Mouse (Mus musculus): ENCODE results near the gene Gm42906. TPM values are rescaled to one million over a fixed set of nuclear protein-coding genes. Genes with fewer than 3 reads are reported as not detected.

The Gm42906 gene
- polyA plus RNA-seq, 1 experiment from 2014 or later, result not detected

- 53% methylated on average over 6 of the region's 6 CpGs for WGBS
- H3K4me2 ChIP-seq (ENCODE audit: low read depth, low read length), result no peak overlapping the region
- no peak for ATAC-seq (ENCODE audit: low read depth)
- 0 out of 2 replicates have a peak, but pooled peaks cover 3% of the 10 kb centered on the region for H3K4me1 ChIP-seq (replicated peaks; ENCODE audit: control insufficient read depth, insufficient read depth, low read length)
- no peak overlapping the region for H3K9ac ChIP-seq (ENCODE audit: low read length)
- H3K9me3 ChIP-seq (ENCODE audit: control insufficient read depth, low read length), result no peaks in the 10 kb centered on the region
- H3K27me3 ChIP-seq (ENCODE audit: control insufficient read depth, insufficient read depth, low read depth, low read length), result no peaks in the 10 kb centered on the region
- H3K27ac ChIP-seq (ENCODE audit: low read length), result no peak overlapping the region
- no peak overlapping the region for H3K4me3 ChIP-seq (ENCODE audit: low read length)
- H3K36me3 ChIP-seq (ENCODE audit: control insufficient read depth, insufficient read depth, low read length), result no peaks in the 10 kb centered on the region
These were observed 209.3 kb downstream of the Gm42906 start for GRCm38 (mm10) chr5:151218689-151219115.

DNA sequence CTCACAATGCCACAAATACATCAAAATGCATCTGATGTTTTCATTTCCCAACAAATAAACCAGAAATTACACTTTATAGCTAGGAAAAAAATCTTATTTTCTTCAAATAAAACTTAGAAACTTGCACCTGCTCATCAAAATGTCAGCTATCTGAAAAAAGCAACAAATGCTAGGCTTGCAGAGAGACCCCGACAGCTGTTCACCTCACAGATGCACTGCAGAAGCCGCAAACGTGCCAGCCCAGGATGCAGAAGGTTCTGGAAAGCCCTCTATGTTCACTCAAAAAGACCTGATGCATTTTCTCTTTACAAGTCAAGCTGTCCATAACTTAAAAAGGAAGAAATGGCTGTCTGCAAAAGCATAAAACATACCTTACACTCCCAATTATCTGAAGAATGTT lies 214.9 kb downstream of the Gm42906 start:
- no peak for ATAC-seq (ENCODE audit: low read depth)
- Histone ChIP-seq H3K36me3 (ENCODE audit: control insufficient read depth, insufficient read depth, low read length) (no peaks in the 10 kb centered on the region), H3K4me2 (ENCODE audit: low read depth, low read length) (no peak overlapping the region), H3K27me3 (ENCODE audit: control insufficient read depth, insufficient read depth, low read depth, low read length) (no peaks in the 10 kb centered on the region), H3K9me3 (ENCODE audit: control insufficient read depth, low read length) (no peaks in the 10 kb centered on the region), H3K9ac (ENCODE audit: low read length) (no peak overlapping the region), H3K27ac (ENCODE audit: low read length) (no peak overlapping the region), H3K4me1 (replicated peaks; ENCODE audit: control insufficient read depth, insufficient read depth, low read length) (0 out of 2 replicates have a peak, but pooled peaks cover 3% of the 10 kb centered on the region), H3K4me3 (ENCODE audit: low read length) (no peak overlapping the region)
- 78% methylated on average over 3 of the region's 3 CpGs for WGBS

GRCm38 (mm10) chr5:151210869-151211268 lies 217.1 kb downstream of the Gm42906 start:
- Histone ChIP-seq H3K4me3 (ENCODE audit: low read length) (no peak overlapping the region), H3K9me3 (ENCODE audit: control insufficient read depth, low read length) (no peaks in the 10 kb centered on the region), H3K27ac (ENCODE audit: low read length) (no peak overlapping the region), H3K4me2 (ENCODE audit: low read depth, low read length) (no peak overlapping the region), H3K36me3 (ENCODE audit: control insufficient read depth, insufficient read depth, low read length) (no peaks in the 10 kb centered on the region), H3K27me3 (ENCODE audit: control insufficient read depth, insufficient read depth, low read depth, low read length) (no peaks in the 10 kb centered on the region), H3K9ac (ENCODE audit: low read length) (no peak overlapping the region), H3K4me1 (replicated peaks; ENCODE audit: control insufficient read depth, insufficient read depth, low read length) (no peaks in the 10 kb centered on the region)
- ATAC-seq (ENCODE audit: low read depth), result no peak
- 88% methylated on average over 1 of the region's 1 CpGs for WGBS

DNA sequence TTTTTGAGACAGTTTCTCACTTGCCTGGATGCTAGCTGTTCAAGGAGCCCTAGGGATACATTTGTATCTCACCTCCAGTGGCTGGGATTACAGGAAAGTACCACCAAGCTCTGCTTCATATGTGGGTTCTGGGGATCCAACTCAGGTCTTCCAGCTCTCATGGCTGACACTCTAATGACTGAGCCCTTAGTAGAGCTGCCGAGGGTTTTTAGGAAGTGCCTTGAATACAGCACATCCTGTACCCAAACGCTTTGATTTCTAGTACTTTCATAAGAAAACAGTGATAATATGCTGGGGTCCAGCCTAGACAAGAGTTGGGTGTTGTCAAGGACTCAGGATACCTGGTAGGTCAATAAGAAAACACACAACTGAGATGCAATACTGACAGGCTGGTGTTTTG lies 217.9 kb downstream of the Gm42906 start:
- Histone ChIP-seq H3K4me1 (replicated peaks; ENCODE audit: control insufficient read depth, insufficient read depth, low read length) (no peaks in the 10 kb centered on the region), H3K27me3 (ENCODE audit: control insufficient read depth, insufficient read depth, low read depth, low read length) (no peaks in the 10 kb centered on the region), H3K4me3 (ENCODE audit: low read length) (no peak overlapping the region), H3K4me2 (ENCODE audit: low read depth, low read length) (no peak overlapping the region), H3K27ac (ENCODE audit: low read length) (no peak overlapping the region), H3K9me3 (ENCODE audit: control insufficient read depth, low read length) (no peaks in the 10 kb centered on the region), H3K9ac (ENCODE audit: low read length) (no peak overlapping the region), H3K36me3 (ENCODE audit: control insufficient read depth, insufficient read depth, low read length) (no peaks in the 10 kb centered on the region)
- 65% methylated on average over 2 of the region's 2 CpGs for WGBS
- no peak for ATAC-seq (ENCODE audit: low read depth)

DNA sequence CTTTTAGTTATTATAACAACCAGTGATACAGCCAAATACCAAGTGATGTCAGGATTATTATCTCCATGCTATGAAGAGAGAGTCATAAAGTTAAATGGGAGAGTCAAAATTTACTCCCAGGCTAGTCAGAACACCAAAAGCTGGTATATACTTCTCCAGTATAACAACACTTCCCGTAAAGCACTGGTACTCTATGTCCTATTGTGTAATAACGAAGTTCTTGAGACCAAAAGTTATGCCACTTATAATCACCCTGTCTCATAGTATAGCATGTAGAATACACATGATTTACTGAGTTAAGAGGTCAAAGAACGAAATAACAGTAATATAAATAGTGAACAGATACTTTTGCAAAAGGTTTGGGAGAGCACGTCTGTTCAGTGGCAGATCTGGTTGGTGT lies 222.9 kb downstream of the Gm42906 start:
- Histone ChIP-seq H3K4me2 (ENCODE audit: low read depth, low read length) (no peak overlapping the region), H3K4me1 (replicated peaks; ENCODE audit: control insufficient read depth, insufficient read depth, low read length) (0 out of 2 replicates have a peak, but pooled peaks cover 2% of the 10 kb centered on the region), H3K9ac (ENCODE audit: low read length) (no peak overlapping the region), H3K36me3 (ENCODE audit: control insufficient read depth, insufficient read depth, low read length) (no peaks in the 10 kb centered on the region), H3K27me3 (ENCODE audit: control insufficient read depth, insufficient read depth, low read depth, low read length) (no peaks in the 10 kb centered on the region), H3K9me3 (ENCODE audit: control insufficient read depth, low read length) (no peaks in the 10 kb centered on the region), H3K27ac (ENCODE audit: low read length) (no peak overlapping the region), H3K4me3 (ENCODE audit: low read length) (no peak overlapping the region)
- no peak for ATAC-seq (ENCODE audit: low read depth)
- WGBS, result 85% methylated on average over 4 of the region's 4 CpGs

DNA sequence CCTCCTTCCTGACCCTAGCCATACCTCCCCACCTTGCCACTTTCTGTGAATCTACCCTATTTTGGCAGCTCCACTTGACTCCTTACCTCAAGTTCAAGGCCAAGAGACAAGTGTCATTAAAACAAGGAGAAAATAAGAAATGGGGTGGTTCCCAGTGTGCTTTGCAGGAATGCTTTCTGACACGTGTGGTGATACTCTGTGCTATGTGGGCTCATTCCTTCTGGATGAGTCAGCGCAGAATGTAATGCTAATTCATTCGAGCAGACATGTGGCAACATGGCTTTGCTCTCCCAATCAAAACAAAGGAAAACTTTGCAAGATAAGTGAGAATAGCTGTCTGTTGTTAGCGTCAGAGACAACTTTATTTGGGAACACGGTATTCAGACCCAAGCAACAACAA lies 225.0 kb downstream of the Gm42906 start:
- Histone ChIP-seq H3K4me2 (ENCODE audit: low read depth, low read length) (no peak overlapping the region), H3K27me3 (ENCODE audit: control insufficient read depth, insufficient read depth, low read depth, low read length) (no peaks in the 10 kb centered on the region), H3K4me1 (replicated peaks; ENCODE audit: control insufficient read depth, insufficient read depth, low read length) (0 out of 2 replicates have a peak, but pooled peaks cover 2% of the 10 kb centered on the region), H3K9me3 (ENCODE audit: control insufficient read depth, low read length) (no peaks in the 10 kb centered on the region), H3K36me3 (ENCODE audit: control insufficient read depth, insufficient read depth, low read length) (no peaks in the 10 kb centered on the region), H3K9ac (ENCODE audit: low read length) (no peak overlapping the region), H3K4me3 (ENCODE audit: low read length) (no peak overlapping the region), H3K27ac (ENCODE audit: low read length) (peak overlapping the region; percentile 1; the same call in 1 of the 2 replicates)
- WGBS, result 32% methylated on average over 5 of the region's 5 CpGs
- peak; percentile 54; the same call in 1 of the 2 replicates for ATAC-seq (ENCODE audit: low read depth)

GRCm38 (mm10) chr5:151201220-151201619 lies 226.7 kb downstream of the Gm42906 start:
- Histone ChIP-seq H3K9ac (ENCODE audit: low read length) (no peak overlapping the region), H3K4me2 (ENCODE audit: low read depth, low read length) (no peak overlapping the region), H3K4me1 (replicated peaks; ENCODE audit: control insufficient read depth, insufficient read depth, low read length) (peaks cover 5% of the 10 kb centered on the region; the same call in 1 of the 2 replicates), H3K27ac (ENCODE audit: low read length) (no peak overlapping the region), H3K4me3 (ENCODE audit: low read length) (no peak overlapping the region), H3K9me3 (ENCODE audit: control insufficient read depth, low read length) (no peaks in the 10 kb centered on the region), H3K27me3 (ENCODE audit: control insufficient read depth, insufficient read depth, low read depth, low read length) (no peaks in the 10 kb centered on the region), H3K36me3 (ENCODE audit: control insufficient read depth, insufficient read depth, low read length) (no peaks in the 10 kb centered on the region)
- no peak for ATAC-seq (ENCODE audit: low read depth)
- WGBS, result 81% methylated on average over 3 of the region's 3 CpGs

DNA sequence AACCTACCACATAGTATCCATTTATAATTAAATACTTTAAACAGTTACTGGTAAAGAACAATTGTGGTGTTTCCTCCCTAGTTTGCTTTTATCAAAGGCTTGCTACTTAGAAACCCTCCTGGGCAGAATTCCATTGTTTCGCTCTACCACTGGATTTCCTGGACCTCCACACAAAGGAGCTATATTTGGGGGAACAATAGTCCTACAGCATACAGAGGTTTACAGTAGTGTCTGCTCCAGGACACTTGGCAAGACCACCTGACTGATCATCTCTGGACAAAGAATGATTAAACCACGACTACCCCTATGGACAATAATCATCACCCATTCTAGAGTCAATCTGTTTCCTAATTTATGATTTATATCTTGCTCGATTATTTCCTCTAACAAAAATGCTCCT lies 228.7 kb downstream of the Gm42906 start:
- Histone ChIP-seq H3K9ac (ENCODE audit: low read length) (no peak overlapping the region), H3K27me3 (ENCODE audit: control insufficient read depth, insufficient read depth, low read depth, low read length) (no peaks in the 10 kb centered on the region), H3K4me2 (ENCODE audit: low read depth, low read length) (no peak overlapping the region), H3K4me1 (replicated peaks; ENCODE audit: control insufficient read depth, insufficient read depth, low read length) (peaks cover 5% of the 10 kb centered on the region; the same call in 1 of the 2 replicates), H3K27ac (ENCODE audit: low read length) (peak overlapping the region; percentile 12; the same call in 1 of the 2 replicates), H3K4me3 (ENCODE audit: low read length) (no peak overlapping the region), H3K9me3 (ENCODE audit: control insufficient read depth, low read length) (no peaks in the 10 kb centered on the region), H3K36me3 (ENCODE audit: control insufficient read depth, insufficient read depth, low read length) (no peaks in the 10 kb centered on the region)
- 69% methylated on average over 3 of the region's 3 CpGs for WGBS
- ATAC-seq (ENCODE audit: low read depth), result peak; percentile 68

- no peak for ATAC-seq (ENCODE audit: low read depth)
- Histone ChIP-seq H3K4me2 (ENCODE audit: low read depth, low read length) (no peak overlapping the region), H3K4me1 (replicated peaks; ENCODE audit: control insufficient read depth, insufficient read depth, low read length) (peaks cover 7% of the 10 kb centered on the region; the same call in 1 of the 2 replicates), H3K4me3 (ENCODE audit: low read length) (no peak overlapping the region), H3K9ac (ENCODE audit: low read length) (no peak overlapping the region), H3K9me3 (ENCODE audit: control insufficient read depth, low read length) (no peaks in the 10 kb centered on the region), H3K27me3 (ENCODE audit: control insufficient read depth, insufficient read depth, low read depth, low read length) (no peaks in the 10 kb centered on the region), H3K27ac (ENCODE audit: low read length) (no peak overlapping the region), H3K36me3 (ENCODE audit: control insufficient read depth, insufficient read depth, low read length) (no peaks in the 10 kb centered on the region)
- 33% methylated on average over 13 of the region's 13 CpGs for WGBS
These were observed 231.2 kb downstream of the Gm42906 start for GRCm38 (mm10) chr5:151196603-151197272.

Data from lung, embryonic 16.5 days (tissue).